Mouse (Mus musculus): ENCODE data around the gene Pepd. TPM values are rescaled to one million over a fixed set of nuclear protein-coding genes. Genes with fewer than 3 reads are reported as not detected.

The Pepd gene
- total RNA-seq, 1 experiment, result 53.9 TPM

DNA sequence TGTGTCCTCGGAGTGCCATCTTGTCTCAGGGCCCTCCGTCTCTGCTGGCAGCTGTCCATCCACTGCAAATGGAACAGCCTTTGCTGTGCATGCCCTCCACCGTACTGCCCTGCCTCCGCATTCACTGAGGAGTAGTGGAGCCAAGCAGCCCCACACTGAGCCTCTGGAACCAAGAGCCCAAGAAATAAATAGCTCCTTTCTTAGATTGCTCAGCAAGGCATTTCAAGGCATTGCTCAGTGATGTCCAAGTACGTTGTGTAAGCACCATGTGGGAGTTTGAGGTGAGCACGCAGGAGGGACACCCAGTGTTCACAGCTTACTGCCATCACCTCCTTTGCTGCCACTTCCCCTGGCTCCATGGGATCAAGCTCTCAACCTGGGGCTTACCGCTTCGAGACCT, 20.5 kb downstream of the Pepd start:
- no peak overlapping the region for H3K9ac ChIP-seq (ENCODE audit: insufficient read depth, low read depth, low read length, poor library complexity, severe bottlenecking)
- TF ChIP-seq HCFC1 (IDR thresholded peaks at IDR 0.05; ENCODE audit: borderline replicate concordance, insufficient read depth, low read length) (no peak), ZNF384 (IDR thresholded peaks at IDR 0.05; ENCODE audit: low read depth, low read length) (no peak), MAFK (IDR thresholded peaks at IDR 0.05; ENCODE audit: insufficient read depth, low read depth, low read length) (no peak), ZC3H11A (IDR thresholded peaks at IDR 0.05; ENCODE audit: borderline replicate concordance, low read depth, low read length) (no peak), CHD2 (IDR thresholded peaks at IDR 0.05; ENCODE audit: low read depth, low read length) (no peak)
- no peak overlapping the region for H3K4me3 ChIP-seq (ENCODE audit: insufficient read depth in 1 of 2, low read depth in 1 of 2, low read length in 2 of 2, poor library complexity in 1 of 2, severe bottlenecking in 1 of 2)
- H3K4me1 ChIP-seq (ENCODE audit: control insufficient read depth in 2 of 2, insufficient read depth in 2 of 2, low read length in 2 of 2, poor library complexity in 1 of 2), result no peaks in the 10 kb centered on the region
- no peaks in the 10 kb centered on the region for H3K9me3 ChIP-seq (ENCODE audit: control insufficient read depth, insufficient read depth, low read depth, low read length)
- peaks cover 21% of the 10 kb centered on the region for H3K36me3 ChIP-seq (ENCODE audit: control insufficient read depth, insufficient read depth, low read length, poor library complexity, severe bottlenecking)
- DNase-seq (ENCODE audit: low read depth, low spot score), result no peak
- in situ Hi-C loops (cut with MboI; ENCODE audit: low sequenced_read_pairs in 2 of 2, unreplicated experiment in 2 of 2), result no loop called here
- H3K27ac ChIP-seq (ENCODE audit: insufficient read depth, low read depth, low read length, poor library complexity, severe bottlenecking), result no peak overlapping the region

DNA sequence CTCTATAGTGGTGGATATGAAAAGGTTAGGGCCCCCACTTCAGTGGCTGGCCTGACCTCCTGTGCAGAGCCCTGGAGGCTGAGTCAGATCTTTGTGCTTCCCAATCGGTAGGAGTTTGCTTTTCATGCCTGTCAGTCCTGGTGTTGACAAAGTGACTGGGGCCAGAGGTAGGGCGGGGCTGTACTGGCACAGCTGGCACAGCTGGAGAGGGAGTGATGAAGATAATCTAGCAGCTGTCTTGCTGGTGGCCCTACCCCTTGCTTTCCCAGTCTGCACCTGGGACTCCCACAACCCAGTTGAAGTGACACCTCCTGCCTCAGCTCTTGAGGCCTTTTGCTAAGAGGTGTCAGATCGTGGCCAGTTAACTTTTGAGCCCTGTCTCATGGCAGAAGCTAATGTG, 21.0 kb downstream of the Pepd start:
- no peak overlapping the region for H3K9ac ChIP-seq (ENCODE audit: insufficient read depth, low read depth, low read length, poor library complexity, severe bottlenecking)
- H3K27ac ChIP-seq (ENCODE audit: insufficient read depth, low read depth, low read length, poor library complexity, severe bottlenecking), result no peak overlapping the region
- H3K4me1 ChIP-seq (ENCODE audit: control insufficient read depth in 2 of 2, insufficient read depth in 2 of 2, low read length in 2 of 2, poor library complexity in 1 of 2), result no peaks in the 10 kb centered on the region
- no peaks in the 10 kb centered on the region for H3K9me3 ChIP-seq (ENCODE audit: control insufficient read depth, insufficient read depth, low read depth, low read length)
- TF ChIP-seq MAFK (IDR thresholded peaks at IDR 0.05; ENCODE audit: insufficient read depth, low read depth, low read length) (no peak), ZC3H11A (IDR thresholded peaks at IDR 0.05; ENCODE audit: borderline replicate concordance, low read depth, low read length) (no peak), CHD2 (IDR thresholded peaks at IDR 0.05; ENCODE audit: low read depth, low read length) (no peak), HCFC1 (IDR thresholded peaks at IDR 0.05; ENCODE audit: borderline replicate concordance, insufficient read depth, low read length) (no peak), ZNF384 (IDR thresholded peaks at IDR 0.05; ENCODE audit: low read depth, low read length) (no peak)
- DNase-seq (ENCODE audit: low read depth, low spot score), result no peak
- in situ Hi-C loops (cut with MboI; ENCODE audit: low sequenced_read_pairs in 2 of 2, unreplicated experiment in 2 of 2), result no loop called here
- H3K36me3 ChIP-seq (ENCODE audit: control insufficient read depth, insufficient read depth, low read length, poor library complexity, severe bottlenecking), result peaks cover 21% of the 10 kb centered on the region
- no peak overlapping the region for H3K4me3 ChIP-seq (ENCODE audit: insufficient read depth in 1 of 2, low read depth in 1 of 2, low read length in 2 of 2, poor library complexity in 1 of 2, severe bottlenecking in 1 of 2)

DNA sequence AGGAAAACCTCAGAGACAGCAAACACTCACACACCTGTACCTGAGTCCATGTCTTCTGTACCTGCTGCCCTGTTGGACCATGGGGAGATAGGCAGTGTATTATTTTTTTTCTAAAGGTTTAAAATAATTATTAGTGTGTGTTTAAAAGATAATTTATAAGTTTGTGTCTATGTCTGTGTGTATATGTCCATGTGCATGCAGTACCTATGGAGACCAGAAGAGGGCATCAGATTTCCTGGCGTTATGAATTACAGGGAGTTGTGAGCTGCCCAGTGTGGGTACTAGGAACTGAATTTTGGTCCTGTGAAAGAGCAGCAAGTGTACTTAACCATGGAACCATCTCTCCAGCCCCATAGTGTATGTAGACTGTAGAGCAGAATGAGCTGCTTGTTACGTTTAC, 24.2 kb downstream of the Pepd start:
- H3K4me1 ChIP-seq (ENCODE audit: control insufficient read depth in 2 of 2, insufficient read depth in 2 of 2, low read length in 2 of 2, poor library complexity in 1 of 2), result 0 out of 4 replicates have a peak, but pooled peaks cover 1 to 2% of the 10 kb centered on the region in 2 experiments
- no peak for TF ChIP-seq ZC3H11A (IDR thresholded peaks at IDR 0.05; ENCODE audit: borderline replicate concordance, low read depth, low read length)
- no peak for TF ChIP-seq HCFC1 (IDR thresholded peaks at IDR 0.05; ENCODE audit: borderline replicate concordance, insufficient read depth, low read length)
- no peak overlapping the region for H3K4me3 ChIP-seq (ENCODE audit: insufficient read depth in 1 of 2, low read depth in 1 of 2, low read length in 2 of 2, poor library complexity in 1 of 2, severe bottlenecking in 1 of 2)
- in situ Hi-C loops (cut with MboI; ENCODE audit: low sequenced_read_pairs in 2 of 2, unreplicated experiment in 2 of 2), result no loop called here
- H3K27ac ChIP-seq (ENCODE audit: insufficient read depth, low read depth, low read length, poor library complexity, severe bottlenecking), result no peak overlapping the region
- DNase-seq (ENCODE audit: low read depth, low spot score), result no peak
- H3K36me3 ChIP-seq (ENCODE audit: control insufficient read depth, insufficient read depth, low read length, poor library complexity, severe bottlenecking), result peaks cover 21% of the 10 kb centered on the region
- no peaks in the 10 kb centered on the region for H3K9me3 ChIP-seq (ENCODE audit: control insufficient read depth, insufficient read depth, low read depth, low read length)
- no peak overlapping the region for H3K9ac ChIP-seq (ENCODE audit: insufficient read depth, low read depth, low read length, poor library complexity, severe bottlenecking)

DNA sequence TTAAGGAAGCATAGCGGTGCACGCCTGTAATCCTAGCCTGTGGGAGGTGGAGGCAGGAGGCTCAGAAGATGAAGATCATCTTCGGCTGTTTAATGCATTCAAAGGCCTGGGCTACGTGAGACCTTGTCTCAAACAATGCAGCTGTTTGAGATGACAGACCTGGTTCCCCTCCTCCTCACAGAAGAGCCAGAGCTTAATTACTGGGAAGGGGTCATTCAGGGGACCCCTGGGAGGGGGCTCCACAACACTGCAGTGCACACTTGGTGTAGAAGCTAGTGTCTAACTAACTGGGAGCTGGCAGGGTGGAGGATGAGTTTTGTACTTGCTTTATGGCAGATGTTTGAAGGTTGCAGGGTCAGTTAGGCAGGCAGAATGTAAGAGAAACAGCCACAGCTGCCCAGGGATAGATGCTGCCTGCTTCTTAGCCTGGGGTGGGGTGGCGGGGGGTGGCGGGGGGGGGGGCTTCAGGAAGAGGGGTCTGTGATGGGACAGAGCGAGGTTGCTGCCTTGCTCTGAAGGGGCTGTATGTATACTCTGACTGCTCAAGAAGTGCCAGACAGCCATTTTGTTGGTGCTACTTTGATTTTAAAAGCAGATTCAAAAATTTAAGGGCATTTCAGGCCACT, 26.6 kb downstream of the Pepd start:
- DNase-seq (ENCODE audit: low read depth, low spot score), result no peak
- no peak overlapping the region for H3K27ac ChIP-seq (ENCODE audit: insufficient read depth, low read depth, low read length, poor library complexity, severe bottlenecking)
- TF ChIP-seq MAFK (IDR thresholded peaks at IDR 0.05; ENCODE audit: insufficient read depth, low read depth, low read length), result no peak
- TF ChIP-seq ZC3H11A (IDR thresholded peaks at IDR 0.05; ENCODE audit: borderline replicate concordance, low read depth, low read length), result no peak
- TF ChIP-seq CHD2 (IDR thresholded peaks at IDR 0.05; ENCODE audit: low read depth, low read length), result no peak
- no peak for TF ChIP-seq HCFC1 (IDR thresholded peaks at IDR 0.05; ENCODE audit: borderline replicate concordance, insufficient read depth, low read length)
- no peak for TF ChIP-seq ZNF384 (IDR thresholded peaks at IDR 0.05; ENCODE audit: low read depth, low read length)
- H3K4me3 ChIP-seq (ENCODE audit: insufficient read depth in 1 of 2, low read depth in 1 of 2, low read length in 2 of 2, poor library complexity in 1 of 2, severe bottlenecking in 1 of 2), result no peak overlapping the region
- H3K9me3 ChIP-seq (ENCODE audit: control insufficient read depth, insufficient read depth, low read depth, low read length), result no peaks in the 10 kb centered on the region
- in situ Hi-C loops (cut with MboI; ENCODE audit: low sequenced_read_pairs in 2 of 2, unreplicated experiment in 2 of 2), result no loop called here
- H3K4me1 ChIP-seq (ENCODE audit: control insufficient read depth in 2 of 2, insufficient read depth in 2 of 2, low read length in 2 of 2, poor library complexity in 1 of 2), result 0 out of 4 replicates have a peak, but pooled peaks cover 1 to 2% of the 10 kb centered on the region in 2 experiments
- no peak overlapping the region for H3K9ac ChIP-seq (ENCODE audit: insufficient read depth, low read depth, low read length, poor library complexity, severe bottlenecking)
- H3K36me3 ChIP-seq (ENCODE audit: control insufficient read depth, insufficient read depth, low read length, poor library complexity, severe bottlenecking), result peaks cover 18% of the 10 kb centered on the region

Data from ES-E14 (cell line).